Mouse (Mus musculus) B cell, adult 2 months (primary cell): ENCODE data around the gene Sirt3.

Source experiments
- DNase-seq, 2 experiments: peaks; one replicate each; pipeline ENCODE4 v3.0.0; 2022

Gene Sirt3

DNA sequence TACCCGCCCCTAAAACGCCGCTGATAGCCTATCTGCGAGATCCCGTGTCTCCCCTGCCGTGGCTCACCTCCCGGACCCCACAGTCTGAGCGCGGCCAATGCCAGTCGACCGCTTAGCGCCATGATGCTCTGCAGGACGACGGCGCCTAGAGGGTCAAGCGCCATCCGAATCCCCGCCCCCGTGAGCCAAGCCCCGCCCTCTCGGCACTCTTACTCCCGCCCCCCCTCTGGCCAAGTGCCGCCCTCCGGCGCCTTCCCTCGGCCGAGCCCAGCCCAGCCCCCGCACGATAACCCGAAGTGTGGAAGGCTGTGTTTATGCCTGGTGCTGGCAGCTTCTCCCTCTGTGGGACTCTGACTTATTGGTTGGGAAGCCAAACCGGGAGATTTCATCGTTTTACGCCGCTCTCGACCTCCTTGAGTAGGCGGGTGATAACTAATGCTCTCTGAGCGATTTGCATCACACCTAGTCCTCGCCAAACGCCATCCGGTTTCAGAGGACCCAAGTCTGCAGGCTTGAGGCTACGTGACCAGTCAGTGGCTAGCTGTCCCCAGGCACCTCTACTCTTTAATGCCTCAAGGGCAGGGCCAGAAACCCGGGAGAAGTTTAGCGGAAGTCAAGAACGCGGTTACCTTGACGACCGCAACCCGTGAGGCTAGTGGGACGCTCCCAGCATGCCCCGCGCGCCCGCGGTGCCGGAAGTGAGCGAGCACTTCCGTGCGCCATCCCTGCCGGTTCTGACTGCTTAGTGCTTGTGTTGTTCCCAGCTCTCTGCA, at the start of gene Sirt3, which contains the start of gene Psmd13:
Gene Sirt3 (minus strand): TSS at position 614 of the 773 bp plus-strand sequence.
Gene Psmd13 (plus strand): TSS at position 273 of the 773 bp plus-strand sequence.
- DNase-seq, result peak; percentile 94 to 95

DNA sequence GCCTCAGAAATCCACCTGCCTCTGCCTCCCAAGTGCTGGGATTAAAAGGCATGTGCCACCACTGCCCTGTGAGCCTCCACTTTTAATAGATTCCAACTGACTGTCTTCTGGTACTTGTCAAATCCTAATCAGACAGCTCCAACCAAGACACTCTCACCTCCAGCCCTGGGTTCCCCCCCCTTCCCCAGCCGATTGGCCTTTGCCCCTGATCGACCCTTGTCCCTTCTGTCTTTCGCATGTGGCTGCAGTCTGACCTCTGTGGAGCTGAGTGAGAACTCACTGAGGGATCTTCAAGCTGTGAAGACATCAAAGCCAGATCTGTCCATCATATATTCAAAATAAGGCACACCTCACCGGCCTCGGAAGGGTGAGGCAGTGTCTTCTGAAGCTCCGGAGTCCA, 45.1 kb upstream of the Sirt3 start:
- DNase-seq, result no peak

DNA sequence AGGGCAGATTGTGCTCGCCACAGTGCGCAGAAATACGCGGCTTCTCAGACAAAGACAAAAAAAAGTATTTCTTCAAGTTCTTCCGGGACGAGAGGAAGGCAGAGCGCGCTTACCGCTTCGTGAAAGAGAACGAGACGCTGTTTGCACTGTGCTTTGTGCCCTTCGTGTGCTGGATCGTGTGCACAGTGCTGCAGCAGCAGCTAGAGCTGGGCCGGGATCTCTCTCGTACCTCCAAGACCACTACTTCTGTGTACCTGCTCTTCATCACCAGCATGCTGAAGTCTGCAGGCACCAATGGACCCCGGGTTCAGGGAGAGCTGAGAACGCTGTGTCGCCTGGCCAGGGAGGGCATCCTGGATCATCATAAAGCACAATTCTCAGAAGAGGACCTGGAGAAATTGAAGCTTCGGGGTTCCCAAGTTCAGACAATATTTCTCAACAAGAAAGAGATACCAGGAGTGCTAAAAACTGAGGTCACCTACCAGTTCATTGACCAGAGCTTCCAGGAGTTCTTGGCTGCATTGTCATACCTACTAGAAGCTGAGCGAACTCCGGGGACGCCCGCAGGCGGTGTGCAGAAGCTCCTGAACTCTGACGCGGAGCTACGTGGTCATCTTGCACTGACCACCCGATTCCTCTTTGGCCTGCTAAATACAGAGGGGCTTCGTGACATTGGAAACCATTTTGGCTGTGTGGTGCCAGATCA, 41.1 kb upstream of the Sirt3 start:
- DNase-seq, result no peak

DNA sequence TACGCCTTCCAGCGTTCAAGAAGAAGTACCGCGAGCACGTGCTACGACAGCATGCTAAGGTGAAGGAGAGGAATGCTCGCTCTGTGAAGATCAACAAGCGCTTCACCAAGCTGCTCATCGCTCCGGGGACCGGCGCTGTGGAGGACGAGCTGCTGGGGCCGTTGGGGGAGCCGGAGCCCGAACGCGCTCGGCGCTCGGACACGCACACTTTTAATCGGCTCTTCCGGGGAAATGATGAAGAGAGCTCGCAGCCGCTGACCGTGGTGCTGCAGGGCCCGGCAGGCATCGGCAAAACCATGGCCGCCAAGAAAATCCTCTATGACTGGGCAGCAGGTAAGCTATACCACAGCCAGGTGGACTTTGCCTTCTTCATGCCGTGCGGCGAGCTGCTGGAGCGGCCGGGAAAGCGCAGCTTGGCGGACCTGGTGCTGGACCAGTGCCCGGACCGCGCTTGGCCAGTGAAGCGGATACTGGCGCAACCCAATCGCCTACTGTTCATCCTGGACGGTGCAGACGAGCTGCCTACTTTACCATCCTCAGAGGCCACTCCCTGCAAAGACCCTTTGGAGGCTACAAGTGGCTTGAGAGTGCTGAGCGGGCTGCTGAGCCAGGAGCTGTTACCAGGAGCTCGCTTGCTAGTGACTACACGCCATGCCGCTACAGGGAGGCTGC, 40.4 kb upstream of the Sirt3 start:
- DNase-seq, result peak in 1 of 2 experiments; percentile 31

DNA sequence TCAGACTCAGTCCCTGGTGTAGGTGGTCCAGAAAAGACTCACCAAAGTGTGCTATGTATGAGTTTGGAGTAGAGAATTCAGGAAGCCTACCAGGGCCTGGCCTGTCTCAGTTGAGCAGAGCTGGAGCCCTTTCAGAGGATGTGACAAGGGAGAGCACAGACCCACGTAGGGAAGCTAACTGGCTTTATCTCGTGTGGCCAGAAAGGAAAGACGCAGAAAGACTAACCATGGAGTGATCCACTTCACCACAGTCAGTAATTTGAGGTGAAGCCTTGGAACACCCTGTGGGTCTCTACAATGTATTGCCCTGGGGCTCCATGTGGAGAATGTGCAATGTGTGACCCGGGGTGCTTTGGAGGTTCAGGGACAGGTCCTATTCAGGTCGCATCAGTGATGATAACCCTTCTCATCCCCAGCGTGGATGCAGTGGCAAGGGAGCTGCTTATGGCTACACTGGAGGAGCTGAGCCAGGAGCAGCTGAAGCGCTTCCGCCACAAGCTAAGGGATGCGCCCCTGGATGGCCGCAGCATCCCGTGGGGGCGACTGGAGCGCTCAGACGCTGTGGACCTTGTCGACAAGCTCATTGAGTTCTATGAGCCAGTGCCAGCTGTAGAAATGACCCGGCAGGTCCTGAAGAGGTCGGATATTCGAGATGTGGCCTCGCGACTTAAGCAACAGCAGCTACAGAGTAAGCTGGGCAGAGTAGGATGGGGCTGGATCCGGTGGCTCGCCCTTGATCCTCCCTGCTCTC, 39.3 kb upstream of the Sirt3 start:
- no peak for DNase-seq

DNA sequence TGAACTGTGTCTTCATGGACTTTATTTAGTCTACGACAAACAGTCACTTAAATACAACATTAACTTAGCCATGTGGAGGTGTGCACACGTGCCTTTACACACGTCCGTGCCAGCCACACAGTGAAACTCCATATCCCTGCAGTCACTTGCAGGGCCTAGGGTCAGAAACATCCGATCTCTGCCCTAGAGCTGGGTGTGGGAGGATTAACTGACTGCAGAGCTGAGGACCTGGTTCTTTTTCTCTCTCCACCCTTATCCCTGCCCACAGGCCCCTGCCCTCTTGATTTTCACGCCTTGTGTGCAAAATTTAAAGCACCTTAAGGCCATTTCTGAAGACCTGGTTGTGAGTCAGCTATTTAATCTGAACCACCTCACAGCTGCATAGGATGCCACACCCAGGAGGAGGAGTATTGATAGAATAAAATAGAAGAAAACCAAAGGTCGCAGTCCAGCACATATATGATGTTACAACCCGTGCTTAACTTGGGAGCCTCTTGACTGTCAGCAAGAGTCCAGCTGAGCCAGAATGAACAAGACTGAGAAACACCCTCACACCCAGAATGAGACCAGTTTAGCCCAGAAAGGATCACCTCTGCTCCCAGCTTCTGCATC, 38.4 kb upstream of the Sirt3 start, which contains the start of gene Nlrp6:
Gene Nlrp6 (plus strand): TSS at position 485 of the 612 bp plus-strand sequence.
- DNase-seq, result no peak

DNA sequence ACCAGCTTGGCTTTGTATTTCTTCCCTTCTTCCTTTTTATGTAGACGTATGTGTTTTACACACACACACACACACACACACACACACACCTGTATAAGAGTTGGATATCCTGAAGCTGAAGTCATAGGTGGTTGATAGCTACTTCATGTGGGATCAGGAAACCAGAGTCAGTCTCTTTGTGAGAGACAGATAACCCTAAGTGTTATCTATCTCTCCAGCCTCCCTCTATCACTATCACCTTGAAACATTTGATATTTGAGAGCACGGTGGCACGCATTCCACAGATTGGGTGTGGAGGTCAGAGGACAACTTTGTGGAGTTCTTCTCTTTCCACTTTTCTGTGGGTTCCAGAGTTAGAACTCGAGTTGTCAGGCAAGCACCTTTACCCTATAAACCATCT, 37.8 kb upstream of the Sirt3 start:
- DNase-seq, result no peak

DNA sequence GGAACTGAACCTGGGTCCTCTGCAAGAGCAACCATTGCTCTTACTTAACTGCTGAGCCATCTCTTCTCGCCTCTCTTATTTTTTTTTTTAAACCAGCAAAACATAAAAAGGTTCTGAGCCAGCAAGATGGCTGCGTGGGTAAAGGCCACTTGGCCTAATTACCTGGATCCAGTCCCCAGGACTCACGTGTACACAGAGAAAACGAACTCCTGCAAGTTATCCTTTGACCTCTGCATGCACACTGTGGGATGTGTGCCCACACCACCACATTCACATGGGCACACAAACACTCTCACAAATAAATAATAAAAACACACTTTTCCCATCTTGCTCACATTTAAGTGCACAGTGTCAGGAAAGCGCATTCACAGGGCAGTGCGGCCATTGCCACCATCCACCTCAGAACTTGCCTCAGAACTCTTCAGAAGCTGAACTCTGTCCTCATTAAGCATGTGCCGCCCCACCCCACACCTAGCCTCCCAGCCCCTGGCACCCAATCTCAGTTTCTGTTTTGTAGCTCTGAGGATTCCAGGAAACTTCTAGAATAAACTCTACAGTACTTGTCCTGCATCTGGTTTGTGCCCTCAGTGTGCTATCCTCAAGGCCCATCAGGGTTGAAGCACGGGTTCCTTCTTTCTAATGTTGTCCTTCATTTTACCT, 32.1 kb upstream of the Sirt3 start:
- no peak for DNase-seq

DNA sequence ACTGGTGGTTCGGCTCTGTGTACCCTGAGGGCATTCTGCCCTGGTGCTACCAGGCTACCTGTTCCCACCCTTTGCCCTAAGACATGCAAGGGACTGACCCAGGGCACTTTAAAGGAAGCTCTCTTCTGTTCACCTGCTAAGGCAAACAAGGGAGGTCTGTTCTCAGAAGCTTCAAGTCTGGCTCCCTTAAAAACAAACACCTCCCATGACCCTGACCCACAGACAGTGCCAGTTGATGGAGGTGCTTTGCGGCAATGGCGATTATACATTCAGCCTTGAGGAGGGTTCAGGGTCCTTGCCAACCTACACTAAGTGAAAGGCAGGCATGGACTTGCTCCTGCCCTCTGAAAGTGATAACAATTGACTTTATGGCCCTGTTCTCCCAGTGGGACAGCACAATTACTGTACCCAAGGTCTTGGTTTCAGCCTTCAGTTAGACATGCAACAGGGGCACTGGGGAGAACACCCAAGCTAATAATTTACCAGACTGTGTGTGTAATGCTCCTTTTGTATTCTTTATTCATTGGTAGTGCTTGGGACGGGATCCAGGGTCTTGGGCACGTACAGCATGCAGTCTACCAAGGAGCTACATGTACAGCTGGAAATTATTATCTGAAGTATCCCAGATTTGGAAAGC, 30.9 kb upstream of the Sirt3 start:
- no peak for DNase-seq

DNA sequence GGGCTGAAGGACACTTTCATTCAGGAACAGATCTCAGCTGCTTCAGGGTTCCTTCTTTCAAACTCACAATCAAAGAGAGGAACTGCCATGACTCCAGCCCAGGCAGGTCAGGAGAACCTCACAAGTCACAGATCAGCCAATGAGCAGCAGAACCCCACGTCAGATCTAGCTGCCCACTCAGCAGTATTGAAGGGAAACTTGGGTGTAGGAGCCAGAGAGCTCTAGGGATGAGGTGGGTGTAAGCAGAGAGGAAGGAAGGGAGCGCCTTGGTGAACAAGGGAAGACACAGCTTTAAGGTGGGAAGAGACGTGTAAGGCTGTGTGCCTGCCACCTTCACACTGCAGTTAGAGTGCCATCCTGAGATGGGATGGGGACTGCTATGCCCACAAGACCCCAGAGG, 30.2 kb upstream of the Sirt3 start:
- no peak for DNase-seq

DNA sequence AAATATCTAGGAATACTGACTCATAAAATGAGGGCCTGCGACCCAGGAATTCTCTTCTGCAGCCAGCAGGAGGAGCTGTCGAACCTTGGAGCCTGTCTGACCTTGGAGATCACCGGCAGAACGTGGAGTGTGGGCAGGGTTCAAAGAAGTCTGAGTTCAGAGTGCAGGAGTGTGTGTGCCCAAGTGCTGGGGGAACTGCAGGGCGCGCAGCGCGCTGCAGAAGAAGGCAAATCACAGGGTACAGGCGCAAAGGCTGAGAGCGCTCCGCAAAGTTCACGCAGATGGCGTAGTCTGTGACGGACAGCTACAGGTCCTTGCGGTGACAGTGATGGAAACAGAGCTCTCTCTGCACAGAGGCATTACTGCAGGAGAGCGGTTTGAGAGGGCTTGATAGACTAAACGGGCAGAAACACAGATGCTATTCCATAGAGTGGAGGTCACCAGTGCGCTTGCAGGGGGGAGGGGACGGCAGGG, 26.6 kb upstream of the Sirt3 start:
- DNase-seq, result peak; percentile 73 to 76

DNA sequence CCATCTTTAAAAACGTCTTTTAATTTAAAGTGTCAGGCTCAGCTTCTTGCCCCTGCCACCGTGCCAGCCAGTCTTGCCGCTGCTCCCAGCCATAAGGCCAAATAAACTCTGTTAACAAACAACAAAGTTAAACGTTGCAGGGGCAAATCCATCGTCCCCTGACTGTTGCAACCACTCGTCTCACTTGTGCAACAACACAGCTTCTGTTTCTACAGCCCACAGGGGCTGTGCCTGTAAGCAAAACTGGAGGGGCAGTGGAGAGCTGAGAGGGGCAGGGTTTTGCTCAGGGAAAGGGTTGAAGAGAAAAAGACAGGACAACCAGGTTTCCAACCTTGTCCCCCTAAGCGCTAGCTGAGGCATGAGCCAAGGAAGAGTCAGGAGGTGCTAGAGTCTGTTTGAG, 26.1 kb upstream of the Sirt3 start:
- no peak for DNase-seq

DNA sequence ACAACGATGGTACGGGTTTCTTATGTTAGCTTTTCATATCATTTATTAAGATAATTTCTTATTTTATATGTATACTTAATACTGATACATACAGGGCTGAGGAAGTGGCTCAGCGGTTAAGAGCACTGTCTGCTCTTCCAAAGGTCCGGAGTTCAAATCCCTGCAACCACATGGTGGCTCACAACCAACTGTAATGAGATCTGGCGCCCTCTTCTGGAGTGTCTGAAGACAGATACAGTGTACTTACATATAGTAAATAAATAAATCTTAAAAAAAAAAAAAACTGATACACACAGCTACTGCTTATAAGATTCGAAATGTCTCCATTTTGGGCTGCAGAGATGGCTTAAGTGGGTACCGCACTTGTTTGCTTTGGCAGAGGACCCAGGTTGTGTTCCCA, 25.6 kb upstream of the Sirt3 start:
- DNase-seq, result peak; percentile 21 to 28

DNA sequence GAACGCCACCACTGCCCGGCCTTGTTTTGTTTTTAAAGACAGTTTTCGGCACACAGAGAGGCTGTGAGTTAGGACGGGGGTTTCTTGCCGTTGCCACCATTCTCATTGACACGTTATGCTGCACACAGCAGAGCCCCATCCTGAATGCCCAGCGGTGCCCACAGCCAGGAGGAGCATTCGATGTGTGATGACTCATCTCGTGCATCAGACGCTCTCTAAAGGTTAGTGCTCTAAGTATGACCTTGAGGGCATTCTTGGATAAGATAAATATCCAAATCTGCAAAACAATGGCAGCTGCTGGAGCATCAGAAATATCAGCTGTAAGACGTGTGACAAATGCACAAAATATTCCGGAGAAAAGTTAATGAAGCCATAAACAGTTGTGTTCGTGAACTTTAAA, 25.0 kb upstream of the Sirt3 start:
- no peak for DNase-seq

DNA sequence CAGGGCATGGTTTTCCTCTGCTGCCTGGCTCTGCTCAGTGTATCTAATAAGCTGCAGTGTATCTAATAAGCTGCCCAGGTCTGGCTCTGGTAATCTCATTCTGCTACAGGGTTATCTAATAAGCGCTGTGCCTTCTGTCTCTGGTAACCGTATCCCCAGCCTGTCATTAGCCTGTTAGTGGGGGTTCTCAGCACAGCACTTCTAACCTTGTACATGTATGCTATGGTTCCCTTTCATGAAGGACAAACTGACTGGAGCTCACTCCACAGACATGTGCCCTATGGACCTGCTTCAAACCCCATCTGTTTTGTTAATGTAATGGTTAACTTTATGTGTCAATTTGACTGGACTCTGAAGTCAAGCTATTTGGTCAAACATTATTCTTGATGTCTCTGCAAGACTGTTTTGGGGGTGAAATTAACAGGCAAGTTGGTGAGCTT, 23.6 kb upstream of the Sirt3 start:
- no peak for DNase-seq

DNA sequence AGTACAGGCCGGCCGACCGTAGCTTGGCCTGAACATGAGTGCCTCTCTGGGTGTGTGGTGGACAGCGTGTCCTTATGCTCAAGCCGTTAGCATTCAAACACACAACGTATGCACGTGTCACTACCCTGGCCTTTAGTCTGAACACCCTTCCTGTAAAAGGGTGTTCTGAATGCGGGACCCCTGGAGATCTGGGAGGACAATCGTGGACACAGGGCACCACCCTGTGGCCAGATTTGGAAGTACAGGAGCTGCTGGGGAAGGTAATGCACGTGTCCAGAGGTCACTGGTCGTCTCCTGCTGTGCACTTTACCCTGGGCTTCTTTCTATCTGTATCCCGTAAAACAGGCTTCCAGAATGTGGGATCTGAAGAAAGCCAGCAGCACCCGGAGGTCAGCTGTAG, 21.1 kb upstream of the Sirt3 start:
- DNase-seq, result peak; percentile 87 to 88

DNA sequence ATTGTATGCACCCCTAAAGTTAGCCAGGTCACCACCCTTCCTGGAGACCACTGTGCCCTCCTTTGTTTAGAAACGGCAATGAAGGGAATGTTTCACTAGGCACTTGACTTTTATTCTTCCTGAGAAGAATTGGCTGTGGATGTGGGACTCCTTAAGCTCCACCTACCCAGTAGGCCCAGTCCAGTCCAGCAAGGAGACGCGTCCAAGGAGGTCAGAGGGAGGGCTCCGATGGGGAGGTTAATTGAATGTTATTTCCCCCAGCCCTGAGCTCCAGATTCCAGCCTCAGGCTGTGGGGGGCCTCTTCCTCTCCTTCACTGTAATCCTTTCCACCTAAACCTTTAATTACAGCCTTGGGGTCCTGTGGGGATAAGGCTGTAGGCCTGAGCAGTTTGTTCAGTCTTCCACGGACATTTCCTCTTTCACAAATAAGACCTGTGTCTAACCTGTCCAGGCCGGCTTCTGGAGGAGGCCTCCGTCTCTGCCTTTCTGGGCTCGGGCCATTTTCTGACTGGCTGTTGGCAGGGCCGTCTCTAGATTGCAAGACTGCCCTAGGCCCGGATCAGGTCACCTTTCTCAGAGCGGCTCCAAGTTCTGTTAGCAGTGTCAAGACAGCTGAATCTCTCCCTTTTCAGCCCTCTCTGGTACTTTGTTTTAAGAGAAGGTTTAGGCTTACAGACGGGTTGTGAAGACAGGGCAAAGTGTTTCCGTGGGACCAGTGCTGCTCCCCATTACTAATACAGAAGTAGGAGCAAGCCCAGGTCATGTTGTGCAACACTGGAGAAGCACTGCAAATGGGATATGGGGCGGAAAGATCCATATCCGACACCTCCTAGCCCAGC, 20.1 kb upstream of the Sirt3 start:
- DNase-seq, result no peak

DNA sequence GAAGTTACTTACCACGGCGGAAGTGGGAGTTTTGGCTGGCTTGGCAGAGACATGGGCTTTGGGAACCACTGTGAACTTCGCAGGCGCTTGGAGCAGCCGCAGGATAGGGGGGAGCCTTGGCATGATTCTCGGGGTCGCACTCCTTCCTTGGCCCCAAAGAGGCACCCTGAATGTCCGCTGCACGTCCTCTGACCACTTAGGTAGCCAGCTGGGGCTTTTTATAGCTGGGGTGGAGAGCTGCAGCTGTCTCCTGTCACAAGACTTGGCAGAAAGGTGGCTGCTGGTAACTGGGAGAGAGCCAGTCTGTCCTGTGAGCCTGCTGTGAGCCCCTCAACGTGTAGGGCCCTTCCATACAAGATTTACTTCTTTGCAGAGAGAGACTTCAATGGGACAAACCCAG, 18.1 kb upstream of the Sirt3 start, which contains the start of gene Cox8b:
Gene Cox8b (minus strand): TSS at position 227 of the 400 bp plus-strand sequence.
- DNase-seq, result no peak

DNA sequence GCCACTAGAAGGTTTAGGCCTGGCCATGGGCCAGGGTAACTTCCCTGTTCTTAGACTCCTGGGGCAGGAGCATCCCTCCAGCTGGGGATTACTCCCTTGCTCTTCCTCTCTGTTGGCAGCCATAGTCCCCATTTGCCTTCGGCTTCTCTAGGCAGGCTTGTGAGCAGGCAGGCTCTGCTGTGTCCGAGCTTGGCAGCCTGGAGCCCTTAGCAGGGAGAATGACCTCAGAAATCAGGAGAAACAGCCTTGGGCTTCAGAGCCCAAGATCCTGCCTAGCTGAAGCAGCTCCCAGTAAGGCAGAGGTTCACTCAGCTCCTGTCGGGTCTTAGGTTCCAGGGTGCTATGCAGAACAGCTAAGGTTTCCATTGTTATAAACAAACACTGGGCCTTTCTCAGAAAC, 17.0 kb upstream of the Sirt3 start:
- no peak for DNase-seq

DNA sequence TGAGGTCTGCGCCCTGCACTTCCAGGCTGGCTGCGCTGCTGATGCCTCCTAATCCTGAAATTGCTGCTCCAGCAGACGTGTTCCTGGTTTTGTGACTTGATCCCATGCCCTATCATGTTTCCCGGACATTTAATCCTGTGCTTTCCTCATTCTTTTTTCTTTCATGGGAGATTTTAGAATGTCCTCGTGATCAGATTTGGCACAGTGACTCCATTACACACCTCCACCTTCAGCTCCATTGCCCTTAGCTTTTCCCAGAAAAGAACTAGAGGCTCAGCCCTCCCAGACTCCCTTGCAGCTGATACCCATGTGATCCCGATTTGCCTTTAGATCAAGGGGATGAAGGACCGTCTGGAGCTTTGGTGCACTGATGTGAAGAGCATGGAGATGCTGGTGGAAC, 15.8 kb upstream of the Sirt3 start:
- no peak for DNase-seq
